Mouse (Mus musculus) embryonic facial prominence, embryonic 14.5 days (tissue): ENCODE measurements around the gene Ms4a6b. TPM values are rescaled to one million over a fixed set of nuclear protein-coding genes. Genes with fewer than 3 reads are reported as not detected.
"Not testable (repeated sequence)": the region's sequence is repeated elsewhere in the genome, so short reads cannot be mapped to it uniquely, and the experiment has no call there.

ENCODE experiments used
- ATAC-seq: fragments of 200-750 bp; cut with Nextera tagmentation; 2 replicates; pipeline ENCODE4 v1.8.0; 2017; ENCODE audit warnings: low read depth, moderate number of reproducible peaks, moderate TSS enrichment
- DNase-seq: peaks from one replicate; pipeline ENCODE4 v3.0.0-alpha.2; 2015; ENCODE audit warnings: low spot score
- H3K27ac ChIP-seq: fragments of 300-500 bp; sonication (generic); replicated peaks from 2 replicates; pipeline ENCODE4 v1.5.1; 2014; ENCODE audit warnings: low read depth, mild to moderate bottlenecking, low read length, moderate library complexity
- H3K27me3 ChIP-seq: fragments of 300-500 bp; sonication (generic); replicated peaks from 2 replicates; pipeline ENCODE4 v1.6.1; 2014; ENCODE audit warnings: low read length; ENCODE audit not compliant: control insufficient read depth, insufficient read depth
- H3K36me3 ChIP-seq: fragments of 300-500 bp; sonication (generic); 2 replicates; pipeline ENCODE4 v1.6.1; 2014; ENCODE audit warnings: low read length, mixed read lengths; ENCODE audit not compliant: control insufficient read depth, insufficient read depth
- H3K4me1 ChIP-seq: fragments of 300-500 bp; sonication (generic); 2 replicates; pipeline ENCODE4 v1.6.1; 2014; ENCODE audit warnings: antibody characterized with exemption, low read length; ENCODE audit not compliant: control insufficient read depth, insufficient read depth
- H3K4me2 ChIP-seq: fragments of 300-500 bp; sonication (generic); 2 replicates; pipeline ENCODE4 v1.6.1; 2014; ENCODE audit warnings: low read depth, mild to moderate bottlenecking, low read length, moderate library complexity, mixed read lengths
- H3K4me3 ChIP-seq: fragments of 300-500 bp; sonication (generic); 2 replicates; pipeline ENCODE4 v1.5.1; 2014; ENCODE audit warnings: low read depth, mild to moderate bottlenecking, low read length
- H3K9ac ChIP-seq: fragments of 300-500 bp; sonication (generic); 2 replicates; pipeline ENCODE4 v1.6.1; 2014; ENCODE audit warnings: low read depth, mild to moderate bottlenecking, low read length, moderate library complexity, mixed read lengths
- H3K9me3 ChIP-seq: fragments of 300-500 bp; sonication (generic); 2 replicates; pipeline ENCODE4 v1.6.1; 2016; ENCODE audit warnings: low read length; ENCODE audit not compliant: control insufficient read depth
- WGBS: fragments of 180-500 bp; shearing (Covaris S2); extraction: QIAGEN DNeasy Blood & Tissue Kit; methylation state at CpG from one replicate; pipeline ENCODE4 v1.1.7; 2014; 5-methylcytosine and 5-hydroxymethylcytosine counted together
- polyA plus RNA-seq: library from polyadenylated mRNA; unstranded; fragments of >200 nt; fragmentation: Nextera tagmentation; extraction: Ambion mirVana; gene quantifications from 2 replicates; pipeline ENCODE4 v1.2.1, GENCODE M21; 2014

Gene Ms4a6b
- polyA plus RNA-seq, 1 experiment from 2014 or later = 12.2 TPM

DNA sequence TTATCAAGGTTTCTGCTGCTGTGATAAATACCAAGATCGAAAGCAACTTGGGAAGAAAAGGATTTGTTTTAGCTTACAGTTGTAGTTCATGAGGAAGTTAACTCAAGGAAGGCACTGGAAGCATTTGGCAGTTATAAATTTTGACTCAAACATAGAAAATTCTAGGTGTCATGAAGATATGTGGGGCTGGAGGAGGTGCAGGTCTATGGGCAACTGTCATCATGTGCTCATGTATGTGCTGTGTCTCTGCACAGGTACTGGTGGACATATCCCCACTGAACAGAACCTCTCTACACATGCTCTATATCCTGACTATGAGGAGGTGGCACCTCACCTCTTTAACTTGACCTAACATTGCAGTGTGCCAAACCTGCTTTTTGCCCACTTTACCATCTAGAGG is 29.7 kb upstream of the Ms4a6b start:
- H3K9me3 ChIP-seq = no peaks in the 10 kb centered on the region
- ATAC-seq = no peak
- no peaks in the 10 kb centered on the region for H3K36me3 ChIP-seq
- no peak overlapping the region for H3K4me2 ChIP-seq
- DNase-seq = no peak
- no peak overlapping the region for H3K27ac ChIP-seq
- no peak overlapping the region for H3K4me3 ChIP-seq
- no peak overlapping the region for H3K9ac ChIP-seq
- 75% methylated on average over 1 of the region's 1 CpGs for WGBS
- H3K4me1 ChIP-seq = no peaks in the 10 kb centered on the region
- no peaks in the 10 kb centered on the region for H3K27me3 ChIP-seq

DNA sequence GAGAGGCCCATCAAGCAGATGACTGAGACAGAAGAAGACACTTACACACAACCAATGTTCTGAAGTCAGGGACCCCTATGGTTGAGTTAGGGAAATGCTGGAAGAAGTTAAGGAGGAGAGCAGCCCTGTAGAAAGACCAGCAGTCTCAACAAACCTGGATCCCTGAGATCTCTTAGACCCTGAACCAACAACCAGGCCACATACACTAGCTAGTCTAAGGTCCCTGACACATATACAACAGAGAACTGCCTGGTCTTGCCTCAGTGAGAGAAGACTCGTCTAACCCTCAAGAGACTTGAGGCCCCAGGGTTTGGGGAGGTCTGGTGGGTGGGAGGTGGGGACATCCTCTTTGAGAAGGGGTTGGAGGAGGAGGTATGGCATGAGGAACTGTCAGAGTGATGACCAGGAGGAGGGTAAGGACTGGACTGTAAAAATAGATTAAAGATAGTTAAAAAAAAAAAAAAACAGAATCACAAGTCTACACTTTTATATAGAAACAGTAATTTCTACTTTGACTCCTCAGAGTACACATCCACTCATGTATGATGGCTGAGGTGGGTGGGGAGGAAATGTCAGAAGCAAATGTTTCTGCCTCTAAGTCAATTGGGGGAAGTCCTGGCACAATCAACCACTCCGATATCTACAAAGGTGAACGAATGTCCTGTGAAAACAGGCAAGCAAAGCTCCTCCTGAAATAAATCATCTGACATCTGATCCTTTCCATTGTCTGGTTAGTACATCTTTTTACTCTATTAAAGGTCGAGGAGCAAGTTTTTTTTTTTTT is 24.7 kb upstream of the Ms4a6b start:
- Histone ChIP-seq H3K4me1 (no peaks in the 10 kb centered on the region), H3K4me2 (no peak overlapping the region), H3K4me3 (no peak overlapping the region), H3K9me3 (no peaks in the 10 kb centered on the region), H3K27me3 (no peaks in the 10 kb centered on the region), H3K36me3 (no peaks in the 10 kb centered on the region), H3K9ac (no peak overlapping the region), H3K27ac (no peak overlapping the region)
- DNase-seq = no peak
- ATAC-seq = no peak
- 68% methylated on average over 4 of the region's 4 CpGs for WGBS

DNA sequence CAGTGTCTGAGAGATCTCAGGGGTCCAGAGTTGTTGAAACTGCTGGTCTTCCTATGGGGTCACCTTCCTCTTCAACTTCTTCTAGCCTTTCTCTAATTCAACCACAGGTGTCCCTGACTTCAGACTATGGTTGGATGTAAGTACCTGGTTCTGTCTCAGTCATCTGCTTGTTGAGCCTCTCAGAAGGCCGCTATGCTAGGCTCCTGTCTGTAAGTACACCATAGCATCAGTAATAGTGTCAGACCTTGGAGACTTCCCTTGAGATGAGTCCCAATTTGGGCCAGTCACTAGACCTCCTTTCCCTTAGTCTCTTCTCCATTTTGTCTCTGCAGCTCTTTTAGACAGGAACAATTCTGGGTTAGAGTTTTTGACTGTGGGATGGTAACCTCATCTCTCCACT is 23.6 kb upstream of the Ms4a6b start:
- WGBS = 82% methylated on average over 1 of the region's 1 CpGs
- Histone ChIP-seq H3K36me3 (no peaks in the 10 kb centered on the region), H3K4me3 (no peak overlapping the region), H3K9ac (no peak overlapping the region), H3K4me1 (no peaks in the 10 kb centered on the region), H3K27me3 (no peaks in the 10 kb centered on the region), H3K27ac (no peak overlapping the region), H3K4me2 (no peak overlapping the region), H3K9me3 (no peaks in the 10 kb centered on the region)
- DNase-seq = no peak
- no peak for ATAC-seq

DNA sequence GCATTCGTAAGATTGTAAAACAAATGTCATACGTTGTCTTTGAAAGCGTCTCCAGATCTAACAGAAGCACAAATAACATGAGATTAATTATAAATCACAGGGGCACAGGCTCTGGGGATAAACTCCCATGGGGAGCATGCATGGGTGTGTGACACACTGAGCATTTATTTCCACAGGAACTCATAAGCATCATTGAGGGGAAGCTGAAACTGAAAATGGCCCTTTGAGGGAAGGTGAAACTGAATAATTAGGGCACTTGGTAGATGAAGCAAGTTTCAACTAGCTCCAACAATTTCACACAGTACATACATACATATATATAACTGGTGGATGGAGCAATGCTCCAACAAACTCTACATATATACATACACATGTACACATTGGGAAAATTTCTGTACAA is 21.8 kb upstream of the Ms4a6b start:
- Histone ChIP-seq H3K9ac (no peak overlapping the region), H3K27me3 (no peaks in the 10 kb centered on the region), H3K9me3 (no peaks in the 10 kb centered on the region), H3K4me2 (no peak overlapping the region), H3K36me3 (no peaks in the 10 kb centered on the region), H3K27ac (no peak overlapping the region), H3K4me1 (no peaks in the 10 kb centered on the region), H3K4me3 (no peak overlapping the region)
- ATAC-seq = no peak
- DNase-seq = no peak
- 87% methylated on average over 3 of the region's 3 CpGs for WGBS

DNA sequence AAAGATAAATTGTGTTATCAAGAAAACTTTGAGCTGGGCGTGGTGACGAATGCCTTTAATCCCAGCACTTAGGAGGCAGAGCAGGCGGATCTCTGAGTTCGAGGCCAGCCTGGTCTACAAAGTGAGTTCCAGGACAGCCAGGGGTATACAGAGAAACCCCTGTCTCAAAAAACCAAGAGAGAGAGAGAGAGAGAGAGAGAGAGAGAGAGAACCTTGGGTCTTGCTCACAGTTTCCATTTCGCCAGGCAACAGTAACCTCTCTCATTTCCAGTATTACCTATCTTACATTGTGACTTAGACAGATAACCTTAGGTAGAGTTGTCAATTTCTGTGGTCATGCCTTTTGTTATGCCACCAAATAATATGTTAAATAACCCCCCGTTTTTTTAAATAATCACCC is 20.0 kb upstream of the Ms4a6b start:
- DNase-seq = no peak
- WGBS = 75% methylated on average over 6 of the region's 6 CpGs

DNA sequence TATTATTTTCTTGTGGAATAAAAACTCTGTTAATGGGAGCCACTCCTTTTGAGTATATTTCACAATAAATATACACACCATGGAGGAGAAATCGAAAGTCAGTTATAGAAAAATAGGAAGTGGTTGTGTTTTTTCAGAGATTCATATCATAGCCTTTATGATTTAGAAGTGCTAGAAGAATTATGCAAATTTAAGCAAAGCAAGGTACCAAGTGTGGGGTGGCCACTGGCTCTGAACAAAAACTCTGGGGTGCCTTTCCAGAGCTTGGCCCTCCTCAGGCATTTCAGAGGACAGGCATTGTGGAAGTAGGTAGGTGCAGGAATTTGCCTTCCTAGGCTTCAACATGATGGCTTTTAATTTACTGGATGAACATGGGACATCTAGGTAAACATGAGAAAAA is 19.0 kb upstream of the Ms4a6b start:
- not testable (repeated sequence) for H3K4me2 ChIP-seq, H3K27me3 ChIP-seq, ATAC-seq, H3K4me1 ChIP-seq, H3K27ac ChIP-seq, H3K9ac ChIP-seq, H3K9me3 ChIP-seq, H3K36me3 ChIP-seq, H3K4me3 ChIP-seq, DNase-seq
- 78% methylated on average over 1 of the region's 1 CpGs for WGBS

More for the DNA sequence above, 20.0 kb upstream of the Ms4a6b start:
- H3K36me3 ChIP-seq = no peaks in the 10 kb centered on the region
- no peak overlapping the region for H3K9ac ChIP-seq
- H3K27ac ChIP-seq = no peak overlapping the region
- no peaks in the 10 kb centered on the region for H3K4me1 ChIP-seq
- ATAC-seq = no peak
- no peaks in the 10 kb centered on the region for H3K27me3 ChIP-seq
- H3K4me3 ChIP-seq = no peak overlapping the region
- no peaks in the 10 kb centered on the region for H3K9me3 ChIP-seq
- H3K4me2 ChIP-seq = no peak overlapping the region

DNA sequence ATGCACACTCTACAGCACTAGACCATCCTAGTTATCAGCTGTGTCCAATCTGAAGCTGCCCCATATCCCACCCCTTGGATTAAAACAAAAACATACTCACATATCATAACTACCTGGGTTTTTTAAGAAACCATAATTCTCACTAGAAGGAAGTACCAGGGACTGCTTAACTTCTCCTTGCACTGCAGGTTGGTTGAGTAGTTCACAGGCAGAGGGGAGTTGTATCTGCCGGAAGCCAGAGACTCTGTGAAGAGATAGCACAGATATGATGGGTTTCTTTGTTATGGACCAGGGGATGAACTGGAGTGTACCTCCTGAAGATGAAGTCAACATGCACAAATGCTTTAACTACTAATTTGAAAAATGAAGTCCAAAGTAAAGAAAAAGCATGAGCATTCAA is 15.5 kb upstream of the Ms4a6b start:
- WGBS = 91% methylated on average over 1 of the region's 1 CpGs
- Histone ChIP-seq H3K9me3 (no peaks in the 10 kb centered on the region), H3K9ac (no peak overlapping the region), H3K4me1 (no peaks in the 10 kb centered on the region), H3K36me3 (no peaks in the 10 kb centered on the region), H3K4me2 (no peak overlapping the region), H3K27ac (no peak overlapping the region), H3K4me3 (no peak overlapping the region), H3K27me3 (no peaks in the 10 kb centered on the region)
- ATAC-seq = no peak
- DNase-seq = no peak

DNA sequence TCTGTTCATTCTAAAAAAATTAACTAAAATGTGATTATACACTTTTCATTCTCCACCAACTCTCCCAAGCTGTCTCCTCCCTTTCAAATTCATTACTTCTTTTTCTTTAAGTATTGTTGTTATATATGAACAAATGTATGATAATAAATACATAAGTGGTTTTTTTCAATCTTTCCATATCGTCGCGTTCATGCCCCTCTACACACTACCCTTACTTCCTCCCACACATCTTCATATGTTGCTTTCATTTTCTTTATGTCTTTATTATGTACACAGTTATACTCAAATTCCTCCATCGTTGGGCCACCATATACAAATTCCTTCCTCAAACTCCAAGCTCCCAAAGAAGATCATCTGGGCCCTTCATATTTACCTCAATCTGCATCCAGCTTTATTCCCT is 15.0 kb upstream of the Ms4a6b start:
- Histone ChIP-seq H3K27me3 (no peaks in the 10 kb centered on the region), H3K9me3 (no peaks in the 10 kb centered on the region), H3K27ac (no peak overlapping the region), H3K4me2 (no peak overlapping the region), H3K36me3 (no peaks in the 10 kb centered on the region), H3K4me1 (no peaks in the 10 kb centered on the region), H3K9ac (no peak overlapping the region), H3K4me3 (no peak overlapping the region)
- DNase-seq (no peak), ATAC-seq (no peak)
- 83% methylated on average over 4 of the region's 4 CpGs for WGBS

DNA sequence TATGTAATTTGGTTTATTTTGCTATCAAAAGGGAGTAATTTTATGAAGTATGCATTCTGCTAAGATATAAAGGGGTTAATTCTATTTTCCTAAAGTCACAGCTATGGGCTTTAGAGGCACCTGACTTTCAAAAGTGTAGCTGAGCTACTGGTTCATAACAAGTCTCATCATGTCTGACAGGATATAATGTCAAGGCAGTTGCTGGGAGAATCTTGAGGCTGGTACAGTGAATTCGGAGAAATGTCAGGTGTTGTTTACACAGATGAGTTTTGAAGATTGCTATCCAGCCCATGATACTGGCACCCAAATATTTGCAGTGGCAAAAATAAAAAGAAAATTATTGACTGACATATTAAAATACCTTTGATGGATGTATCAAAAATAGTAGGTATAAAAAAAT is 11.5 kb upstream of the Ms4a6b start:
- Histone ChIP-seq H3K9ac (no peak overlapping the region), H3K36me3 (no peaks in the 10 kb centered on the region), H3K4me2 (no peak overlapping the region), H3K4me1 (no peaks in the 10 kb centered on the region), H3K27ac (no peak overlapping the region), H3K27me3 (no peaks in the 10 kb centered on the region), H3K9me3 (no peaks in the 10 kb centered on the region), H3K4me3 (no peak overlapping the region)
- no peak for ATAC-seq
- DNase-seq = no peak
- WGBS = 80% methylated on average over 1 of the region's 1 CpGs
